Mouse (Mus musculus): ENCODE measurements at regions not wholly inside any gene's neighbourhood (a gene's known extent, or its start where the extent isn't known, plus 50 kb on each side); places are given as distances from the start of the nearest gene placed in this dataset.

DNA sequence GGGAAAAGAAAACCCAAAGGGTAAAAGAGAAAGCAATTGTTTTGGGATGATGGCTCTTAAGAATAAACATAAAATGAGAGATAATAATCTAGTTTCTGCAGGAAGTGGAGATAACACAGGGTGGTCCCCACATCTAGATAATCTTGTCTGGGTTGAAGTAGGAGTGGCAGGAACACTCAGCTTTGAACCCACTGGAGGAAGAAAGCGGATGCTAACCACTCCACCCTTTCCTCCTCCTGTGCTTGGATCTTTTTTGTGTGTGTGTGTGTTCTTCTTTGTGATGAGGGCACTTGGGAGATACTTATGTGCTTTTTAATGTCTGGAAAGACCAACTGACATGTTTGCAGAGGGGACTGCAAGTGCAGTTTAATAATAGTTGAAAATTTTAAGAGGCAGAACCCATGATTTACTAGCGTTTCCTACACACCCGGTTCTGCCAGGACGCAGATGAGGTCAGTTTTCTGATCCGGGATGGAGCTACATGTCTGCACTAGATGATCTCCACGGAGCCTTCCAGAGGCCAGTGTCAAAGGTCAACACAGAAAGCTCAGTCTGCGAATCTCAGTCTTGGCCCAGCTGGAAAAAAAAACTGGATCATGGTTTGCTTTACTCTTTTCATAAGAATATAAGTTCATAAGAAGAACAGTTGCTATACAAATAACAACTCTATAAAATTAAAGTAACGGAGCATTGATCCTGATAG, 82.7 kb downstream of the Gm13691 start:
- no peaks in the 10 kb centered on the region for H3K9me3 ChIP-seq (replicated peaks)
- DNase-seq (ENCODE audit: low spot score): no peak
- WGBS: 82% methylated on average over 8 of the region's 8 CpGs

DNA sequence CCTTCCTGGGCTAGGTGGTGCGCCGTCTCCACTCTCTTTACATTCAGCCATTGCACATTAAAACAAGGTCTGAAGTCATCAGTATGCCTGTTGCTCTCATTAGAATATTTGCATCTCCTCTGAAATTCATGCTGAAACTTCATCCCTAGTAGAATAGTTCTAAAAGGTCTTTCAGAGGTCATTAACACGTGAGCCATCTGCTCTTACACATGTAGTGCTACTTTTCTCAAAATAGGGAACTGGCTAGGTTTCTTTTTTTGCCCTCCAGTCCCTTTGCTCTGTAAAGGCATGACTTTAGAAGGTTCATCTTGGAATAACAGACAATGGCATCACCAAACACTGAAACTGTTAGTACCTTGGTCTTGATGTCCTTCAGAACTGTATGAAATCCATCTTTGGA, 85.6 kb downstream of the Gm13691 start:
- no peaks in the 10 kb centered on the region for H3K9me3 ChIP-seq (replicated peaks)
- DNase-seq (ENCODE audit: low spot score): no peak
- WGBS: 90% methylated on average over 3 of the region's 3 CpGs

More for the DNA sequence above, 82.7 kb downstream of the Gm13691 start:
- Histone ChIP-seq H3K27ac (replicated peaks) (no peak overlapping the region), H3K27me3 (ENCODE audit: low read depth, poor library complexity, severe bottlenecking) (no peaks in the 10 kb centered on the region), H3K36me3 (no peaks in the 10 kb centered on the region), H3K4me3 (no peak overlapping the region), H3K4me1 (no peaks in the 10 kb centered on the region)

DNA sequence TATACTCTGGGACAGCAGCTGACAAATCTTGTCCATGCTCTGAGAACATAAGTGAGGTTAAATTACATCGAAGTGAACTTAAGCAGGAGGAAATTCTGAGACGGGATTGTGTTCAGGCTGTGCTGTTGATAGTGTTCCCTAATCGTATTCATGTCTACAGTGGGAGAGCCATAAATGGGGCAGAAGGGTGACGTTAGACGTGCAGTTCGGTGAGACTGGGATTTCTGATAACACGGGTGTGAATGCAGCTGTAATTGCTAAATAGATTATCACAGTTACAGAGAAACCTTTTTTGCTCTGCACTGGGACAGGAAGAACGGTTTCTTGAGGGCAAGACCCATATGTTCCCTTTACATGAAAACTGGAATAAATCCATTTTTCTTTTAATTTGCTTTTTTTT, 88.9 kb downstream of the Gm13691 start:
- WGBS: 89% methylated on average over 8 of the region's 8 CpGs
- no peak for DNase-seq (ENCODE audit: low spot score)
- H3K4me3 ChIP-seq: no peak overlapping the region

More for the DNA sequence above, 85.6 kb downstream of the Gm13691 start:
- Histone ChIP-seq H3K27me3 (ENCODE audit: low read depth, poor library complexity, severe bottlenecking) (no peaks in the 10 kb centered on the region), H3K4me1 (no peaks in the 10 kb centered on the region), H3K27ac (replicated peaks) (no peak overlapping the region), H3K36me3 (no peaks in the 10 kb centered on the region), H3K4me3 (no peak overlapping the region)

GRCm38 (mm10) chr2:84080228-84080627, 89.9 kb downstream of the Gm13691 start:
- DNase-seq (ENCODE audit: low spot score): no peak
- H3K27ac ChIP-seq (replicated peaks): no peak overlapping the region
- no peaks in the 10 kb centered on the region for H3K9me3 ChIP-seq (replicated peaks)
- no peak overlapping the region for H3K4me3 ChIP-seq
- WGBS: 91% methylated on average over 3 of the region's 3 CpGs
- no peaks in the 10 kb centered on the region for H3K36me3 ChIP-seq
- H3K27me3 ChIP-seq (ENCODE audit: low read depth, poor library complexity, severe bottlenecking): no peaks in the 10 kb centered on the region
- H3K4me1 ChIP-seq: no peaks in the 10 kb centered on the region

More for the DNA sequence above, 88.9 kb downstream of the Gm13691 start:
- no peaks in the 10 kb centered on the region for H3K9me3 ChIP-seq (replicated peaks)
- no peaks in the 10 kb centered on the region for H3K27me3 ChIP-seq (ENCODE audit: low read depth, poor library complexity, severe bottlenecking)
- H3K27ac ChIP-seq (replicated peaks): no peak overlapping the region
- no peaks in the 10 kb centered on the region for H3K36me3 ChIP-seq
- H3K4me1 ChIP-seq: no peaks in the 10 kb centered on the region

DNA sequence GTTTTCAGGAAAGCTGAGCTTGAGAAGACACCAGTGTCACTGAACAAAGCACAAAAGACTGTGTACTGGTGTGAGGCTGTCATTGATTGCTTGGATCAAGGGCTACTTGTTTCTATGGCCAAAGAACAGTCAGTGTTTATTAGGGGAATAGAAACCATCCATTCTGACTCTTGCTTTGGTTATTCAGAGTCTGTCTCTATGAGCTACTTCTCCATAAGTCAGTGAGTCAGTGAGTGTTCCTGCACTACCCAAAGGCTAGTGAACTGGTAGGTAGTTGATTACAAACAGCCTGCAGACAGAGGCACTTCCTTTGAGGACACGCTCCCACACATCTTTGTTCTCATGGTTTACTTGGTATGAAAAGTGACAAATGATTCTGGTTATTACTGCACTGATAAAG, 104.4 kb downstream of the Gm13691 start:
- H3K36me3 ChIP-seq: no peaks in the 10 kb centered on the region
- H3K9me3 ChIP-seq (replicated peaks): no peaks in the 10 kb centered on the region
- no peak for DNase-seq (ENCODE audit: low spot score)
- no peak overlapping the region for H3K4me3 ChIP-seq
- 87% methylated on average over 1 of the region's 1 CpGs for WGBS
- no peak overlapping the region for H3K27ac ChIP-seq (replicated peaks)
- H3K4me1 ChIP-seq: no peaks in the 10 kb centered on the region
- no peaks in the 10 kb centered on the region for H3K27me3 ChIP-seq (ENCODE audit: low read depth, poor library complexity, severe bottlenecking)

DNA sequence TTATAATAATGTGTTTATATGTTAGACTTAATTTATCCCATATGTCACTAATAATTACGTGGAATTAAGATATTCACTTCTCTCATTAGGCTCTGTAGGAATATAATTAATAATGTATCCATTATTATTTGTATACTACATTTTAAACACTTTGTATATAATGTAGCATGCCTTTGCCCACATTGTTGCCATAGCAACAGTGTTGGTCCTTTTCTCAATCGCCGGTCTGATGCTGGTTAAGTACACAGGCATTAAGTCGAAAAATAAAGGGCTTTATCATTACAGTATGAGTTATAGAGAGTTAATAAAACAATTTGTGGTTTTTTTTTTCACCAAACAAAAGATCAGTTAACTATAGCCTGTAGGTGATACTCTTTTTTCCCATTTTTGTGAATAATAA, 108.4 kb downstream of the Gm13691 start:
- 87% methylated on average over 4 of the region's 4 CpGs for WGBS
- no peak overlapping the region for H3K4me3 ChIP-seq
- H3K27me3 ChIP-seq (ENCODE audit: low read depth, poor library complexity, severe bottlenecking): no peaks in the 10 kb centered on the region
- no peaks in the 10 kb centered on the region for H3K36me3 ChIP-seq
- no peak for DNase-seq (ENCODE audit: low spot score)
- no peaks in the 10 kb centered on the region for H3K4me1 ChIP-seq
- H3K27ac ChIP-seq (replicated peaks): no peak overlapping the region
- no peaks in the 10 kb centered on the region for H3K9me3 ChIP-seq (replicated peaks)

DNA sequence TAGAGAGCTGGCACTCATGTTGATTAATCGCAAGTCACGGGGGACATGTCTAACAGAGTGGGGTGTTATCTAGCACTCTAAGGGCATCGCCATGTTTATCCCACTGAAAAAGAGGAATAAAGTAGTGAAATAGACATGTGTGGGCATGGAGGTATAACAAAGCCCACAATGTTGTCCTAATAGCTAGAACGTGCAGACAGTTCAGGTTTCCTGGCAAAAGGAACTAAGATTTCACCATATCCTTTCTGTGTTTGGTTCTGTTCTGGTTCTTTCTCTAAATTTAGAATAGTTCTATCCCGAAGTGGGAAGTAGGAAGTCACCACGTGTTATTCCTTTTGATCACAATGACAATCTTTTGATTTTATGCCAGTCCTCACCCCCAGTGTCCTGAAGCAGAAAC, 123.2 kb downstream of the Gm13691 start:
- Histone ChIP-seq H3K9me3 (replicated peaks) (no peaks in the 10 kb centered on the region), H3K4me3 (no peak overlapping the region), H3K27me3 (ENCODE audit: low read depth, poor library complexity, severe bottlenecking) (no peaks in the 10 kb centered on the region), H3K27ac (replicated peaks) (no peak overlapping the region), H3K36me3 (no peaks in the 10 kb centered on the region), H3K4me1 (no peaks in the 10 kb centered on the region)
- DNase-seq (ENCODE audit: low spot score): no peak
- WGBS: 81% methylated on average over 6 of the region's 6 CpGs

- H3K9me3 ChIP-seq (replicated peaks): no peaks in the 10 kb centered on the region
- H3K27me3 ChIP-seq (ENCODE audit: low read depth, poor library complexity, severe bottlenecking): no peaks in the 10 kb centered on the region
- 90% methylated on average over 2 of the region's 2 CpGs for WGBS
- no peaks in the 10 kb centered on the region for H3K36me3 ChIP-seq
- H3K27ac ChIP-seq (replicated peaks): no peak overlapping the region
- H3K4me1 ChIP-seq: no peaks in the 10 kb centered on the region
- no peak for DNase-seq (ENCODE audit: low spot score)
- no peak overlapping the region for H3K4me3 ChIP-seq
Measured at GRCm38 (mm10) chr2:84119839-84120238, 129.5 kb downstream of the Gm13691 start.

DNA sequence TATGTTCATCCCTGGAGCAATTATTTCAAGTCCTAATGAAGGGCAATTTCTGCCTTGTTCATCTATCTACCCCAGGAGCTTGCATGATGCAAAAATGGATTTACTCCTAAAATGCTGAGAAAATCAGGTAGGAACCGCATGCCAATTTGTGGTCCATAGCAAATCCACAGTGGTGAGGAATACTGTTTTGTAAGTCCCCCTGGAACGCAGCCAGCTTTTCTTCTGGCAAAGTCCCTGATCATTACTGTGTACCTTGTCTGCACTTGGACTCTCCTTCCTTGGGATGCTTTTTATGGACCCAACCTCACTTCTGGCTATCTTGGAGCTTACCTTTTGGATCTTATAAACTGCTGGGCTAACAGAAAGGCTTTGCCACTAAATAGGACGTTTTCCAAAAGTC, 137.2 kb downstream of the Gm13691 start:
- H3K4me3 ChIP-seq: no peak overlapping the region
- H3K27me3 ChIP-seq (ENCODE audit: low read depth, poor library complexity, severe bottlenecking): no peaks in the 10 kb centered on the region
- no peak overlapping the region for H3K27ac ChIP-seq (replicated peaks)
- H3K9me3 ChIP-seq (replicated peaks): no peaks in the 10 kb centered on the region
- no peaks in the 10 kb centered on the region for H3K36me3 ChIP-seq
- no peaks in the 10 kb centered on the region for H3K4me1 ChIP-seq
- DNase-seq (ENCODE audit: low spot score): no peak
- WGBS: 85% methylated on average over 3 of the region's 3 CpGs

DNA sequence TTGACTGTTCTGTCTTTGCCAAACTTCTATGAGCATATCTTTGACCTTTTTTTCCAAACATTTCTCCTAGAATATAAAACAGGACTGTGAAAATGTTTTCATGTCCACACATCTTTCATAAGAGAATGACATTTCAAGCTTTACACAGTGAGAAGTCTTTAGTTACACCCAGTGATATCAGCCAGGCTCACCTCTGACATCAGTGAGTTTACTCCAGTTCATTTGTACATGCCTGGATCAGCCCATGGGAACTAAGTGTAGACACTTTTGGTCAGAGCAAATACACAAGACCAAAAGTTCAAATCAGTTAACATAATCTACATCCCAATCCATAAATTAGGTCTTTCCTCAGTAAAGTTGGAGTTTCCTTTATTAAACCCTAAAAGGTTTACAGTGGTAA, 171.4 kb downstream of the Gm13691 start:
- H3K4me1 ChIP-seq: no peaks in the 10 kb centered on the region
- no peak for DNase-seq (ENCODE audit: low spot score)
- no peak overlapping the region for H3K27ac ChIP-seq (replicated peaks)
- no peaks in the 10 kb centered on the region for H3K27me3 ChIP-seq (ENCODE audit: low read depth, poor library complexity, severe bottlenecking)
- H3K4me3 ChIP-seq: no peak overlapping the region
- no peaks in the 10 kb centered on the region for H3K9me3 ChIP-seq (replicated peaks)
- H3K36me3 ChIP-seq: no peaks in the 10 kb centered on the region

GRCm38 (mm10) chr2:84173450-84173849, 183.1 kb downstream of the Gm13691 start:
- H3K36me3 ChIP-seq: no peaks in the 10 kb centered on the region
- no peaks in the 10 kb centered on the region for H3K27me3 ChIP-seq (ENCODE audit: low read depth, poor library complexity, severe bottlenecking)
- 78% methylated on average over 3 of the region's 3 CpGs for WGBS
- DNase-seq (ENCODE audit: low spot score): no peak
- no peaks in the 10 kb centered on the region for H3K4me1 ChIP-seq
- no peak overlapping the region for H3K27ac ChIP-seq (replicated peaks)
- no peaks in the 10 kb centered on the region for H3K9me3 ChIP-seq (replicated peaks)
- no peak overlapping the region for H3K4me3 ChIP-seq

- Histone ChIP-seq H3K27me3 (ENCODE audit: low read depth, poor library complexity, severe bottlenecking) (no peaks in the 10 kb centered on the region), H3K4me1 (peaks cover 20% of the 10 kb centered on the region), H3K4me3 (no peak overlapping the region), H3K36me3 (no peaks in the 10 kb centered on the region), H3K27ac (replicated peaks) (no peak overlapping the region), H3K9me3 (replicated peaks) (no peaks in the 10 kb centered on the region)
- DNase-seq (ENCODE audit: low spot score): no peak
- WGBS: 31% methylated on average over 5 of the region's 5 CpGs
Measured at GRCm38 (mm10) chr2:84183624-84184287, 193.4 kb downstream of the Gm13691 start.

DNA sequence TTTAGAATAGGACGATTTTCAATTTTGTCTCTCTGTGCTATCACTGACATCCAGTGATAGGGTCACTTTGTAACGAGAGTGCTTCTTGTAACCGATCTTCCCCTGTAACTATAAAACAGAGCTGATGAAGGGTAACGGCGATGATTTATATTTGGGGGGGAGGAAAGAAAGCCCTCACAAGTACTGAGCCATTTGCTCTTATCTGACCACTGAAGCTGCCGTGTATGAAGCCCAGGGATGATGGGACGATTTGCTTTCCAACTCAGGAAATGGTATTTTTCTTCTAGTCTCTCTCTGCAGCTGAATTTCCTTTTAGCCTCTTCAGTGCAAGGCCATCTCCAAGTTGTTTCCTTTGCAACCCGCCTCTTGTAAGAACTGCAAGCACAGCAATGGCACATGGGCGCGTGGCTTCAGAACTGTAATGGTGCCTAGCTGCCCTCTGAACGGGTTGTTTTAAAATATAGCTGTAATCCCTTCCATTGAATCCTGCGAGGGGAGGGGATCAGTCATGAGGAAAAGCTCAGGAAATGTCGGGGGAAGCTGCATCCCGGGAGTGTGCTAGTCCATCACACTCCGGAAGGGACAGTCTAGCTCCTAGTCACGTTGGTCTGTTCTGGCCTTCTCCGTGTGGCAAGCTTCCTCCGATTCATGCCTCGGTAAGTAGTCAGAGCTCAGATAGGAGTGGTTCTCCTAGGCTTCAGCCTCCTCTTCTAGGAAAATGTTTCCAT, 194.1 kb downstream of the Gm13691 start:
- Histone ChIP-seq H3K4me1 (peaks cover 20% of the 10 kb centered on the region), H3K9me3 (replicated peaks) (no peaks in the 10 kb centered on the region), H3K36me3 (no peaks in the 10 kb centered on the region), H3K27ac (replicated peaks) (peak overlapping the region; percentile 46), H3K27me3 (ENCODE audit: low read depth, poor library complexity, severe bottlenecking) (no peaks in the 10 kb centered on the region), H3K4me3 (no peak overlapping the region)
- DNase-seq (ENCODE audit: low spot score): peak; percentile 13
- 68% methylated on average over 19 of the region's 19 CpGs for WGBS
